Mouse (Mus musculus) brain, embryonic 14.5 days (tissue): ENCODE results near the gene Snip1. TPM values are rescaled to one million over a fixed set of nuclear protein-coding genes. Genes with fewer than 3 reads are reported as not detected.
A peak's percentile ranks its signal among the peaks of the same experiment; 100 is the strongest.

Experiments used
- DNase-seq: peaks from one replicate; pipeline ENCODE4 v3.0.0-alpha.2; 2011; ENCODE audit warnings: low read depth
- CTCF ChIP-seq: fragments of 200-500 bp; IDR thresholded peaks from 2 replicates; pipeline ENCODE4 v1.5.1; 2012; ENCODE audit warnings: inconsistent platforms, mild to moderate bottlenecking, moderate library complexity, borderline replicate concordance; ENCODE audit not compliant: insufficient read depth, insufficient read length; ENCODE audit errors: extremely low read depth
- POLR2A ChIP-seq: fragments of 200-500 bp; IDR thresholded peaks from 2 replicates; pipeline ENCODE4 v1.6.1; 2012; ENCODE audit warnings: mild to moderate bottlenecking, inconsistent platforms, borderline replicate concordance; ENCODE audit not compliant: poor library complexity, insufficient read depth, insufficient read length, severe bottlenecking; ENCODE audit errors: extremely low read depth
- polyA plus RNA-seq: library from polyadenylated mRNA; depleted of rRNA; stranded (reverse); fragments of >200 nt; gene quantifications from 2 replicates; pipeline ENCODE4 v1.2.3, GENCODE M21; 2012; rRNA removed

The Snip1 gene
- polyA plus RNA-seq, 1 experiment = 19.0 TPM

DNA sequence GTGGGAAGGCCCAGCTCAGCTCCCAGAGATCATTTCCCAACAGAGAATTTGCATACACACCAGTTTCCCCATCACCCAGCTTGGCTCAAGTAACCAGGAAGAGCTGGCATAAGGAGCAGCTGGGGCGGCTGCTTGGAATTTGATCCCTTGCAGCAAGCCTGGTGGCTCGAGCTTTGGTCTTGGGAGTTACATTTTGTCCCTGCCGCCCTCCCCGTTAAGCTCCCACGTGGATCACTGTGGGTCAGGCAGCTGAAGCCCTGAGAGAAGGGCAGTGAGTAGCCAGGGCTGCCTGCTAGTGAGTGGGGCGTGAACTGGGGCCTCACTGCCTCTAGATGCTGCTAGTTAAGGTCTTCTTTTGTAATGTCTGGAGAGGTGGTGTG lies 49.2 kb downstream of the Snip1 start:
- peak; percentile 30 for DNase-seq
- TF ChIP-seq CTCF = no peak
- TF ChIP-seq POLR2A = no peak

DNA sequence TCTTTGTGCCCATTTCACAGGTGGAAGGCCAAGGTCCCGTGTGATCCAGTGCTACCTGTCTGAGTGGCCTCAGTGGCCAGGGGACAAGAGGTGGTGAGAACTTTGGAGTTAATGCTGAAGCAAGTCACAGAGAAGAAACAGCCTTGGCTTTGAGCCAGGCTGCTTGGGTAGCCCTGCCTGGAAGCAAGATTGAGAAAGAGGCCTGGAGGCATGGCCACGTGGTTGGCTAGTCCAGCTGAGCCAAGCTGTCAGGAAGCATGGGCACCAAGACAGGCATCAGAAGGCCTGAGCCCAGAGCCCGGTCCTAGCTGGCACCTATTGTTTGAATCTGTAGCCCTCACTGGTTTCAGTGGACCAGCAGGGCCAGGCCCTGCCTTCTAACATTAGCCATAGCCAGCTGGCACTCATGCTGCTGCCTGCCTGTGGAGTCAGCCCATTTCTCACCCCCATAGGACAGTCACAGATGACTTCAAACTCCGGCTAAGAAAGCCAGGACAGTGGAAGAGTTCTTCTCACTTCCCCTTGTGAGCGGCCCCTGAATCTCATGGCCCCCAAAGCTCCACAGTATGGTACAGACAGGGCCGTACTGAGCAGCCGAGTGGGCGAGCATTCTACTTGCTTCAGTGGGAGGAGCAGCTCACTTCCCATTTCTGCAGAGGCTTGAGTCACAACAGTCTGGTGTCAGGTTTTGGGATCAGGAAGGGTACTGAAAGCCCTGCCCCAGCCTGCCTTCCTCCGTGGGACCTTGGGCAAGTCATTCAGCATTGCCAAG lies 49.8 kb downstream of the Snip1 start:
- peak; percentile 67 for DNase-seq
- no peak for TF ChIP-seq POLR2A
- no peak for TF ChIP-seq CTCF

DNA sequence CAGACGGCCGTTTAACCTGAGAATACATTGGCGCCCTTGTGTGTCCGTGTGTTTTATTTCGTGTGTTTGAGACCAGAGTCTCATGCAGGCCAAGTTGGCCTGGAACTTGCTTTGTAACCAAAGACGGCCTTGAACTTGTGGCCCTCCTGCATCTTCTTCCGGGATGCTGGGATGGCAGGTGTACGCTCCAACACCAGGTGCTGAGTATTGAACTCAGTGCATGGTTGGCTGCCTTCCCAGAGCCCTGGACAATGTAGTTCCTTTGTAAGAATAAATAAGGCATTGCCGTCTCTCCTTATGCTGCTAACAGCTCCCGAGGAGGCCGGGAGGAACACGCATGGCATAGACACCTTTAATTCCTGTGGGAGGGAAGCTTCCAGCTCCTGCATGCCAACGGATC lies 50.5 kb downstream of the Snip1 start:
- no peak for TF ChIP-seq CTCF
- TF ChIP-seq POLR2A = no peak
- DNase-seq = peak; percentile 19

DNA sequence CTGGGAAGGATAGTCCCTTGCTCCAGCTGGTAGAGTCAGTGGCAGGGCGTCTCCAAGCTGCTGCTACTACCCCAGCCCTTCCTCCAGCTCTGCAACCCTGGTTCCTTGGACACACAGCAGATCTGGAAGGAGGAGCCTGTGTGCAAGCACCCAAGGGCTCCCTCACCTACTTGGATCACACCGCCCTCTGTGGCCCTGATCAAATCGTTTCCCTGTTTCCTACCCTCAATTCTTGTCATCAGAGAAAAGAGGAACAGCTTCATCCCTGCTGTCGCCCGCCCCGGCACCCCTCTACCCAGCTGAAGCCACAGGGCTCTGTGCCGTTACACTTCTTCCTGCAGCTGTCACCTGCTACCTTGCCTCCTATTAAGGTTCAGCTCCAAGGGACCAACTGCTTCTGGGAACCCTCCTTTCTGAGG lies 51.4 kb downstream of the Snip1 start:
- no peak for TF ChIP-seq POLR2A
- TF ChIP-seq CTCF = no peak
- DNase-seq = no peak

DNA sequence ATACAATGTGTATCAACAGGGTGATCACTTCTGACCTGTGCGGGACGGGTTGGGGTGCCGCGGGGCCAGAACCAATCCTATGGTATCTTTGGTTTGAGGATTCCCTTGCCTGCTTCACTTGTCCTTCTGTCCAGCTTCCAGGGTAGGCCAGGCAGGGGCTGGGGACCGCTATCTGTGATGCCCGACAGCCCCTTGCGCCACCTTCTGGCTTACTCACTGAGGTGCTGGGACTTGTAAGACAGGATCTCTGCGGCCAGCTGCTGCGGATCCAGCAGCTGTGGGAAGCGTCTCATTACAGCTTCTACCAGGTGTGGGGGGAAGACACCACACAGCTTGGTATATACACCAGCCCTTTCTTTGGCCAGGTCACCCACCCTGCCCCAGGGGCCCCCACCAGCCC lies 52.6 kb downstream of the Snip1 start:
- TF ChIP-seq POLR2A = no peak
- TF ChIP-seq CTCF = peak; percentile 45; the same call in 1 of the 2 replicates
- peak; percentile 21 for DNase-seq

DNA sequence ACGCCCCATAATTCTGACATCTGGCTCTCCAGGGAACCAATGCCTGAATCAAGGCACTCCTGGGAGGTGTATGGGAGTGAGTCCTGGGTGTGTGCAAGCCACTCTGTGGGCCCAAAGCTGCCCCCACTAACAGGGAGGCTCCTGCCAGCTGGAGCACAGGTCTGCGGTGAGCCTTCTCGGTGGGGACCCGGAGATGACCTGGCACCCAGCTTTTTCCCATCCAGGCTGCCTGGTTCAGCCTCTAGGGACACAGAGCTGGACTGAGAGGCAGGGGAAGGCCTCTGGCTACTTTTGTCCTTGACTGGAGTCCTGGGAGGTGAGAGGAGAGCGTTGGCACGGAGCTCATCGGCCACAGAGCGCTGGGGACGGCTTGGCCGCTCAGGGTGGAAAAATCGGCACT lies 53.2 kb downstream of the Snip1 start:
- no peak for DNase-seq
- TF ChIP-seq CTCF = no peak
- no peak for TF ChIP-seq POLR2A

DNA sequence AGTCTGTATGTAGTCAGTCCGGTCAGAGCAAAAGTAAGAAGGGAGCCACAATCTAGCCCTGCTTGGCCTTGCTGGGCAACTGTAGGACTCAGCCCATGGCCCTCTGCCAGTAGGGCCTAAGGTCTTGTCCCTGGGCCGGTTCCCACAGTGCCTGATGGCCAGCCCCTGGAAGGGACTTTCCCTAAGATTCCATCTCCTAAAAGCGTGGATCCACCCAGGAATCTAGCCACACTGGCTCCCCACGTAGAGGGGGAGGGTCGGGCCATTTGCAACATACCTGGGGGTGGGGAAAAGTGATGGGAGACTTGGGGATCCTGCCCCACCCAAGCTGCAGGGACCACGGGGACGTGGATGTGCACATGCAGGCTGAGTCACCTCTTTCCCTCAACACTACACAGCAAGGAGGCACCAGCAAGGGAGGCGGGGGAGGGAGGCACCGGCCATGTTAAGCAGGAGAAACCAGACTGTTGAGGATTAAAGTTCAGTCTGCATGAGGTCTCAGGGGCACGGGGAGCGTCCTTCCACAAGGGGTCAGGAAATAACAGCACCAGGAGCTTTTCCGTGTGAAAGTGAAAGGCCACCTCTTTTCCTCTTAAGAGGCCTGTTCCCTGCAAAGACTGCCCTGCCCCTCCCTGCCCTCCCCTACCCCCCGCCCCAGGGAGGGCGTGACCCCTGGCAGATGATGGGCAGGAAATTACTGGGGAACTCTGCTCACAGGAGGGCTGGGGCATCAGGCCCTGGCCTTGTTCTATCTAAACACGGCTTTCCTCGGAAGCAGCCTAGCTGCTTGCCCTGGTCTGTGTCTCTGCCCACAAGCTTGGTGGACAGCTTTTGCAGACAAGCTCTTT lies 56.2 kb downstream of the Snip1 start:
- TF ChIP-seq POLR2A (no peak), CTCF (no peak)
- DNase-seq = no peak

DNA sequence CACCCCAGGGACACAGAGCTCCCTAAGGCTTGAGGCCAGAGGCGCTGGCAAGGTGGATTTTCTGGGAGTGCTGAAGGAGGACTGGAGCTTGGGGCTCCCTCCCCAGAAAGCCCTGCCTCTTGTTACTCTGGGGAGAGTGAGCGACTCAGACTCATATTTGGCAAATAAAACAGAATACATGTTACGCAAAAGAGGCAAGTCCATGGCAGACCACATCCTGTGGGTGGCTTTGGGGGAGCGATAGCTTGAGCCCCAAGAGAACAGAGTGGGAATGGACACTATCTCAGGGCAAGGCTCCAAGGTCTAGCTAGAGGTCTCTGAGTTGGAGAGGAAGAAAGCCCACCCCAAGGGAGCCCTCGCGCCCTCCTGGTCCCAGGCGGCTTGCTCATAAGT lies 56.8 kb downstream of the Snip1 start:
- TF ChIP-seq POLR2A (no peak), CTCF (no peak)
- no peak for DNase-seq

Other genes with a start within 250 kb of the Snip1 start
- gene Yrdc, start 216.0 kb upstream of the Snip1 start, polyA plus RNA-seq = 56.4 and 79.6 TPM in 2 replicates
- gene 1110065P20Rik, start 215.5 kb upstream of the Snip1 start, polyA plus RNA-seq = 71.3 and 98.0 TPM in 2 replicates
- gene Maneal, start 204.5 kb upstream of the Snip1 start, polyA plus RNA-seq = 48.8 and 50.3 TPM in 2 replicates
- gene Epha10, start 185.8 kb upstream of the Snip1 start, polyA plus RNA-seq = 18.0 and 25.0 TPM in 2 replicates
- gene 9930104L06Rik, start 129.6 kb upstream of the Snip1 start, polyA plus RNA-seq = 18.3 and 22.3 TPM in 2 replicates
- gene Cdca8, start 127.4 kb upstream of the Snip1 start, polyA plus RNA-seq = 29.5 and 34.1 TPM in 2 replicates
- gene Rspo1, start 80.2 kb upstream of the Snip1 start, polyA plus RNA-seq = 5.1 and 6.3 TPM in 2 replicates
- 95.4 and 95.6 TPM in 2 replicates for gene Gnl2, start 50.1 kb upstream of the Snip1 start, polyA plus RNA-seq
- gene Dnali1, start 969 bp upstream of the Snip1 start, polyA plus RNA-seq = 1.2 and 1.8 TPM in 2 replicates
- 126 and 140 TPM in 2 replicates for gene Meaf6, start 18.5 kb downstream of the Snip1 start, polyA plus RNA-seq
- gene Zc3h12a, start 61.2 kb downstream of the Snip1 start, polyA plus RNA-seq = 0.57 and 0.85 TPM in 2 replicates